Mouse (Mus musculus): ENCODE measurements around the gene Ctsa.

- TF ChIP-seq CTCF (conservative IDR thresholded peaks at IDR 0.05; ENCODE audit: low read length) (no peak), NANOG (IDR thresholded peaks at IDR 0.05; ENCODE audit: borderline replicate concordance, low read length) (no peak), POU5F1 (IDR thresholded peaks at IDR 0.05; ENCODE audit: borderline replicate concordance, low read length) (no peak)
Observed at GRCm38 (mm10) chr2:164821060-164821459, 11.6 kb upstream of the Ctsa start.

Data from E14TG2a.4 (cell line).